Mouse (Mus musculus): ENCODE data around the gene Armh3. TPM values are rescaled to one million over a fixed set of nuclear protein-coding genes. Genes with fewer than 3 reads are reported as not detected.
A peak's percentile ranks its signal among the peaks of the same experiment; 100 is the strongest.
"Not testable (repeated sequence)": the region's sequence is repeated elsewhere in the genome, so short reads cannot be mapped to it uniquely, and the experiment has no call there.

Gene Armh3
- polyA plus RNA-seq, 1 experiment: 15.3 TPM

- Histone ChIP-seq H3K4me3 (ENCODE audit: insufficient read depth, low read length) (no peak within 1 kb of the TSS), H3K4me1 (ENCODE audit: control insufficient read depth, insufficient read depth, low read length) (no peaks in the 10 kb centered on the region), H3K27ac (ENCODE audit: insufficient read depth, low read length) (no peak within 1 kb of the TSS)
- no peak for TF ChIP-seq POLR2A (IDR thresholded peaks at IDR 0.05; ENCODE audit: low read depth, low read length)
- TF ChIP-seq CTCF (IDR thresholded peaks at IDR 0.05; ENCODE audit: borderline replicate concordance, insufficient read depth, low read length): no peak
Observed at GRCm38 (mm10) chr19:45815831-45816405, 182.4 kb downstream of the Armh3 start, which contains the start of gene Kcnip2. Gene Kcnip2 (minus strand): TSS chr19:45816061.

- H3K27ac ChIP-seq (ENCODE audit: insufficient read depth, low read length): no peak overlapping the region
- no peak for TF ChIP-seq CTCF (IDR thresholded peaks at IDR 0.05; ENCODE audit: borderline replicate concordance, insufficient read depth, low read length)
- TF ChIP-seq POLR2A (IDR thresholded peaks at IDR 0.05; ENCODE audit: low read depth, low read length): no peak
- H3K4me3 ChIP-seq (ENCODE audit: insufficient read depth, low read length): no peak overlapping the region
- H3K4me1 ChIP-seq (ENCODE audit: control insufficient read depth, insufficient read depth, low read length): no peaks in the 10 kb centered on the region
Observed at GRCm38 (mm10) chr19:45815170-45815569, 183.1 kb downstream of the Armh3 start.

- TF ChIP-seq CTCF (IDR thresholded peaks at IDR 0.05; ENCODE audit: borderline replicate concordance, insufficient read depth, low read length) (no peak), POLR2A (IDR thresholded peaks at IDR 0.05; ENCODE audit: low read depth, low read length) (no peak)
- no peak overlapping the region for H3K4me3 ChIP-seq (ENCODE audit: insufficient read depth, low read length)
- H3K4me1 ChIP-seq (ENCODE audit: control insufficient read depth, insufficient read depth, low read length): no peaks in the 10 kb centered on the region
- no peak overlapping the region for H3K27ac ChIP-seq (ENCODE audit: insufficient read depth, low read length)
Observed at GRCm38 (mm10) chr19:45813801-45814200, 184.5 kb downstream of the Armh3 start.

- Histone ChIP-seq H3K27ac (ENCODE audit: insufficient read depth, low read length) (no peak overlapping the region), H3K4me3 (ENCODE audit: insufficient read depth, low read length) (no peak overlapping the region), H3K4me1 (ENCODE audit: control insufficient read depth, insufficient read depth, low read length) (no peaks in the 10 kb centered on the region)
- TF ChIP-seq POLR2A (IDR thresholded peaks at IDR 0.05; ENCODE audit: low read depth, low read length) (no peak), CTCF (IDR thresholded peaks at IDR 0.05; ENCODE audit: borderline replicate concordance, insufficient read depth, low read length) (0 out of 2 replicates have a peak, but pooled peaks have one; percentile 14)
Observed at GRCm38 (mm10) chr19:45813263-45813662, 185.0 kb downstream of the Armh3 start.

- Histone ChIP-seq H3K4me3 (ENCODE audit: insufficient read depth, low read length) (no peak overlapping the region), H3K27ac (ENCODE audit: insufficient read depth, low read length) (no peak overlapping the region), H3K4me1 (ENCODE audit: control insufficient read depth, insufficient read depth, low read length) (no peaks in the 10 kb centered on the region)
- TF ChIP-seq POLR2A (IDR thresholded peaks at IDR 0.05; ENCODE audit: low read depth, low read length) (no peak), CTCF (IDR thresholded peaks at IDR 0.05; ENCODE audit: borderline replicate concordance, insufficient read depth, low read length) (no peak)
Observed at GRCm38 (mm10) chr19:45812673-45813252, 185.5 kb downstream of the Armh3 start.

GRCm38 (mm10) chr19:45812115-45812514 is 186.2 kb downstream of the Armh3 start:
- TF ChIP-seq CTCF (IDR thresholded peaks at IDR 0.05; ENCODE audit: borderline replicate concordance, insufficient read depth, low read length) (no peak), POLR2A (IDR thresholded peaks at IDR 0.05; ENCODE audit: low read depth, low read length) (no peak)
- Histone ChIP-seq H3K4me1 (ENCODE audit: control insufficient read depth, insufficient read depth, low read length) (no peaks in the 10 kb centered on the region), H3K27ac (ENCODE audit: insufficient read depth, low read length) (no peak overlapping the region), H3K4me3 (ENCODE audit: insufficient read depth, low read length) (no peak overlapping the region)

GRCm38 (mm10) chr19:45811028-45811674 is 187.1 kb downstream of the Armh3 start:
- Histone ChIP-seq H3K4me3 (ENCODE audit: insufficient read depth, low read length) (no peak overlapping the region), H3K27ac (ENCODE audit: insufficient read depth, low read length) (no peak overlapping the region), H3K4me1 (ENCODE audit: control insufficient read depth, insufficient read depth, low read length) (no peaks in the 10 kb centered on the region)
- no peak for TF ChIP-seq CTCF (IDR thresholded peaks at IDR 0.05; ENCODE audit: borderline replicate concordance, insufficient read depth, low read length)
- TF ChIP-seq POLR2A (IDR thresholded peaks at IDR 0.05; ENCODE audit: low read depth, low read length): no peak

- TF ChIP-seq CTCF (IDR thresholded peaks at IDR 0.05; ENCODE audit: borderline replicate concordance, insufficient read depth, low read length): no peak
- no peak for TF ChIP-seq POLR2A (IDR thresholded peaks at IDR 0.05; ENCODE audit: low read depth, low read length)
- no peaks in the 10 kb centered on the region for H3K4me1 ChIP-seq (ENCODE audit: control insufficient read depth, insufficient read depth, low read length)
- H3K4me3 ChIP-seq (ENCODE audit: insufficient read depth, low read length): no peak overlapping the region
- H3K27ac ChIP-seq (ENCODE audit: insufficient read depth, low read length): no peak overlapping the region
Observed at GRCm38 (mm10) chr19:45807732-45808131, 190.6 kb downstream of the Armh3 start.

- not testable (repeated sequence) for H3K4me3 ChIP-seq (ENCODE audit: insufficient read depth, low read length); H3K27ac ChIP-seq (ENCODE audit: insufficient read depth, low read length); H3K4me1 ChIP-seq (ENCODE audit: control insufficient read depth, insufficient read depth, low read length)
Observed at GRCm38 (mm10) chr19:45805817-45806216, 192.5 kb downstream of the Armh3 start.
